Mouse (Mus musculus): ENCODE measurements around the gene Slc2a10. TPM values are rescaled to one million over a fixed set of nuclear protein-coding genes. Genes with fewer than 3 reads are reported as not detected.

Gene Slc2a10
- polyA plus RNA-seq, 2 experiments = 0.13 to 0.23 TPM

- no peak for DNase-seq (ENCODE audit: low read depth in 3 of 3, low spot score in 3 of 3)
- Histone ChIP-seq H3K4me1 (replicated peaks; ENCODE audit: control insufficient read depth in 2 of 2, insufficient read depth in 2 of 2, low read length in 1 of 2) (no peaks in the 10 kb centered on the region), H3K27me3 (ENCODE audit: control insufficient read depth, insufficient read depth, low read length) (no peaks in the 10 kb centered on the region), H3K4me2 (ENCODE audit: low read depth) (no peak overlapping the region), H3K4me3 (ENCODE audit: insufficient read depth in 1 of 2, low read depth in 2 of 2, low read length in 2 of 2) (no peak overlapping the region), H3K36me3 (replicated peaks; ENCODE audit: control insufficient read depth, insufficient read depth, low read depth) (no peaks in the 10 kb centered on the region), H3K27ac (no peak overlapping the region), H3K9me3 (ENCODE audit: control insufficient read depth, low read length) (no peaks in the 10 kb centered on the region), H3K9ac (replicated peaks) (no peak overlapping the region)
- 54% methylated on average over 7 of the region's 7 CpGs for WGBS (ENCODE audit: insufficient replicate concordance)
- no peak for ATAC-seq (ENCODE audit: insufficient read depth)
- TF ChIP-seq EP300 (IDR thresholded peaks at IDR 0.05; ENCODE audit: low read depth) (no peak), CTCF (IDR thresholded peaks at IDR 0.05; ENCODE audit: low read depth) (no peak)
These were observed 53.7 kb downstream of the Slc2a10 start for GRCm38 (mm10) chr2:165557278-165557677.

- DNase-seq (ENCODE audit: low read depth in 3 of 3, low spot score in 3 of 3) (no peak), ATAC-seq (ENCODE audit: insufficient read depth) (no peak)
- no peak overlapping the region for H3K4me3 ChIP-seq (ENCODE audit: insufficient read depth in 1 of 2, low read depth in 2 of 2, low read length in 2 of 2)
- WGBS (ENCODE audit: insufficient replicate concordance) = 30% methylated on average over 11 of the region's 11 CpGs
- no peak overlapping the region for H3K27ac ChIP-seq
- H3K9ac ChIP-seq (replicated peaks) = no peak overlapping the region
- no peak overlapping the region for H3K4me2 ChIP-seq (ENCODE audit: low read depth)
- H3K27me3 ChIP-seq (ENCODE audit: control insufficient read depth, insufficient read depth, low read length) = peaks cover 9% of the 10 kb centered on the region
- H3K9me3 ChIP-seq (ENCODE audit: control insufficient read depth, low read length) = no peaks in the 10 kb centered on the region
- H3K4me1 ChIP-seq (replicated peaks; ENCODE audit: control insufficient read depth in 2 of 2, insufficient read depth in 2 of 2, low read length in 1 of 2) = no peaks in the 10 kb centered on the region
- no peaks in the 10 kb centered on the region for H3K36me3 ChIP-seq (replicated peaks; ENCODE audit: control insufficient read depth, insufficient read depth, low read depth)
- TF ChIP-seq EP300 (IDR thresholded peaks at IDR 0.05; ENCODE audit: low read depth) (no peak), CTCF (IDR thresholded peaks at IDR 0.05; ENCODE audit: low read depth) (no peak)
These were observed 55.3 kb downstream of the Slc2a10 start for GRCm38 (mm10) chr2:165558916-165559315.

- peaks cover 9% of the 10 kb centered on the region for H3K27me3 ChIP-seq (ENCODE audit: control insufficient read depth, insufficient read depth, low read length)
- no peak overlapping the region for H3K27ac ChIP-seq
- ATAC-seq (ENCODE audit: insufficient read depth) (no peak), DNase-seq (ENCODE audit: low read depth in 3 of 3, low spot score in 3 of 3) (no peak)
- WGBS (ENCODE audit: insufficient replicate concordance) = 20% methylated on average over 10 of the region's 11 CpGs
- no peak overlapping the region for H3K9ac ChIP-seq (replicated peaks)
- TF ChIP-seq CTCF (IDR thresholded peaks at IDR 0.05; ENCODE audit: low read depth) = no peak
- no peak for TF ChIP-seq EP300 (IDR thresholded peaks at IDR 0.05; ENCODE audit: low read depth)
- H3K4me1 ChIP-seq (replicated peaks; ENCODE audit: control insufficient read depth in 2 of 2, insufficient read depth in 2 of 2, low read length in 1 of 2) = no peaks in the 10 kb centered on the region
- no peaks in the 10 kb centered on the region for H3K36me3 ChIP-seq (replicated peaks; ENCODE audit: control insufficient read depth, insufficient read depth, low read depth)
- H3K9me3 ChIP-seq (ENCODE audit: control insufficient read depth, low read length) = no peaks in the 10 kb centered on the region
- H3K4me3 ChIP-seq (ENCODE audit: insufficient read depth in 1 of 2, low read depth in 2 of 2, low read length in 2 of 2) = no peak overlapping the region
- no peak overlapping the region for H3K4me2 ChIP-seq (ENCODE audit: low read depth)
These were observed 56.1 kb downstream of the Slc2a10 start for GRCm38 (mm10) chr2:165559506-165560235.

GRCm38 (mm10) chr2:165561861-165562260, 58.3 kb downstream of the Slc2a10 start:
- Histone ChIP-seq H3K4me2 (ENCODE audit: low read depth) (no peak overlapping the region), H3K4me3 (ENCODE audit: insufficient read depth in 1 of 2, low read depth in 2 of 2, low read length in 2 of 2) (no peak overlapping the region), H3K27me3 (ENCODE audit: control insufficient read depth, insufficient read depth, low read length) (peaks cover 9% of the 10 kb centered on the region), H3K4me1 (replicated peaks; ENCODE audit: control insufficient read depth in 2 of 2, insufficient read depth in 2 of 2, low read length in 1 of 2) (no peaks in the 10 kb centered on the region), H3K9me3 (ENCODE audit: control insufficient read depth, low read length) (no peaks in the 10 kb centered on the region), H3K9ac (replicated peaks) (no peak overlapping the region), H3K27ac (no peak overlapping the region), H3K36me3 (replicated peaks; ENCODE audit: control insufficient read depth, insufficient read depth, low read depth) (no peaks in the 10 kb centered on the region)
- 72% methylated on average over 6 of the region's 6 CpGs for WGBS (ENCODE audit: insufficient replicate concordance)
- ATAC-seq (ENCODE audit: insufficient read depth) = no peak
- TF ChIP-seq CTCF (IDR thresholded peaks at IDR 0.05; ENCODE audit: low read depth) (no peak), EP300 (IDR thresholded peaks at IDR 0.05; ENCODE audit: low read depth) (no peak)
- DNase-seq (ENCODE audit: low read depth in 3 of 3, low spot score in 3 of 3) = no peak

- H3K4me3 ChIP-seq (ENCODE audit: insufficient read depth in 1 of 2, low read depth in 2 of 2, low read length in 2 of 2) = peak overlapping the region in 1 of 2 experiments; percentile 18; a peak in 2 of 4 replicates
- H3K27me3 ChIP-seq (ENCODE audit: control insufficient read depth, insufficient read depth, low read length) = peaks cover 9% of the 10 kb centered on the region
- H3K4me1 ChIP-seq (replicated peaks; ENCODE audit: control insufficient read depth in 2 of 2, insufficient read depth in 2 of 2, low read length in 1 of 2) = no peaks in the 10 kb centered on the region
- no peak overlapping the region for H3K9ac ChIP-seq (replicated peaks)
- H3K9me3 ChIP-seq (ENCODE audit: control insufficient read depth, low read length) = no peaks in the 10 kb centered on the region
- WGBS (ENCODE audit: insufficient replicate concordance) = 1% methylated on average over 52 of the region's 52 CpGs
- no peaks in the 10 kb centered on the region for H3K36me3 ChIP-seq (replicated peaks; ENCODE audit: control insufficient read depth, insufficient read depth, low read depth)
- peak overlapping the region; percentile 36; the same call in 1 of the 2 replicates for H3K4me2 ChIP-seq (ENCODE audit: low read depth)
- no peak for TF ChIP-seq EP300 (IDR thresholded peaks at IDR 0.05; ENCODE audit: low read depth)
- ATAC-seq (ENCODE audit: insufficient read depth) (no peak), DNase-seq (ENCODE audit: low read depth in 3 of 3, low spot score in 3 of 3) (no peak)
- H3K27ac ChIP-seq = no peak overlapping the region
These were observed 59.9 kb downstream of the Slc2a10 start for GRCm38 (mm10) chr2:165563298-165564058.
